Mouse (Mus musculus): ENCODE measurements around the gene Ncoa1.
"Not testable (repeated sequence)": the region's sequence is repeated elsewhere in the genome, so short reads cannot be mapped to it uniquely, and the experiment has no call there.

Gene Ncoa1

GRCm38 (mm10) chr12:4322227-4322626, 154.8 kb downstream of the Ncoa1 start:
- in situ Hi-C loops (cut with MseI, MboI), result no loop called here

GRCm38 (mm10) chr12:4313824-4314223, 163.2 kb downstream of the Ncoa1 start:
- in situ Hi-C loops (cut with MseI, MboI), result no loop called here

- in situ Hi-C loops (cut with MseI, MboI), result no loop called here
These were observed 170.2 kb downstream of the Ncoa1 start for GRCm38 (mm10) chr12:4306712-4307313.

- in situ Hi-C loops (cut with MseI, MboI), result no loop called here
These were observed 177.7 kb downstream of the Ncoa1 start for GRCm38 (mm10) chr12:4299300-4299699.

- in situ Hi-C loops (cut with MseI, MboI), result no loop called here
These were observed 178.4 kb downstream of the Ncoa1 start for GRCm38 (mm10) chr12:4298626-4299025.

- in situ Hi-C loops (cut with MseI, MboI), result no loop called here
These were observed 181.1 kb downstream of the Ncoa1 start for GRCm38 (mm10) chr12:4295881-4296280.

- in situ Hi-C loops (cut with MseI, MboI), result no loop called here
These were observed 181.7 kb downstream of the Ncoa1 start for GRCm38 (mm10) chr12:4295281-4295680.

- in situ Hi-C loops (cut with MseI, MboI), result no loop called here
These were observed 183.2 kb downstream of the Ncoa1 start for GRCm38 (mm10) chr12:4293813-4294212.

- in situ Hi-C loops (cut with MseI, MboI), result no loop called here
These were observed 191.8 kb downstream of the Ncoa1 start for GRCm38 (mm10) chr12:4285186-4285585.

- in situ Hi-C loops (cut with MseI, MboI), result no loop called here
These were observed 197.1 kb downstream of the Ncoa1 start for GRCm38 (mm10) chr12:4279878-4280277.

- in situ Hi-C loops (cut with MseI, MboI), result no loop called here
These were observed 197.8 kb downstream of the Ncoa1 start for GRCm38 (mm10) chr12:4278978-4279755.

GRCm38 (mm10) chr12:4271078-4271477, 205.9 kb downstream of the Ncoa1 start:
- in situ Hi-C loops (cut with MseI, MboI), result no loop called here

- in situ Hi-C loops (cut with MseI, MboI), result no loop called here
These were observed 209.2 kb downstream of the Ncoa1 start for GRCm38 (mm10) chr12:4267765-4268164.

GRCm38 (mm10) chr12:4252742-4253655, 224.0 kb downstream of the Ncoa1 start:
- in situ Hi-C loops (cut with MseI, MboI), result no loop called here

- in situ Hi-C loops (cut with MseI, MboI), result no loop called here
These were observed 227.2 kb downstream of the Ncoa1 start for GRCm38 (mm10) chr12:4249786-4250185.

- in situ Hi-C loops (cut with MseI, MboI), result no loop called here
These were observed 231.2 kb downstream of the Ncoa1 start for GRCm38 (mm10) chr12:4245742-4246141.

GRCm38 (mm10) chr12:4243805-4244204, 233.2 kb downstream of the Ncoa1 start:
- in situ Hi-C loops (cut with MseI, MboI), result no loop called here

GRCm38 (mm10) chr12:4240281-4240680, 236.7 kb downstream of the Ncoa1 start:
- in situ Hi-C loops (cut with MseI, MboI), result not testable (repeated sequence)

GRCm38 (mm10) chr12:4237481-4237880, 239.5 kb downstream of the Ncoa1 start:
- in situ Hi-C loops (cut with MseI, MboI), result no loop called here

GRCm38 (mm10) chr12:4233572-4234508, 243.1 kb downstream of the Ncoa1 start, which contains the start of the genes Ptrhd1 and Cenpo:
TSS of gene Ptrhd1 (plus strand) at chr12:4234027.
TSS of gene Cenpo (minus strand) at chr12:4234294.
- in situ Hi-C loops (cut with MseI, MboI), result no loop called here

GRCm38 (mm10) chr12:4232777-4233176, 244.2 kb downstream of the Ncoa1 start:
- in situ Hi-C loops (cut with MseI, MboI), result no loop called here
